Mouse (Mus musculus): ENCODE data around the gene Gm10382. TPM values are rescaled to one million over a fixed set of nuclear protein-coding genes. Genes with fewer than 3 reads are reported as not detected.

The Gm10382 gene
- polyA plus RNA-seq, 1 experiment from 2014 or later, result 4.1 TPM

DNA sequence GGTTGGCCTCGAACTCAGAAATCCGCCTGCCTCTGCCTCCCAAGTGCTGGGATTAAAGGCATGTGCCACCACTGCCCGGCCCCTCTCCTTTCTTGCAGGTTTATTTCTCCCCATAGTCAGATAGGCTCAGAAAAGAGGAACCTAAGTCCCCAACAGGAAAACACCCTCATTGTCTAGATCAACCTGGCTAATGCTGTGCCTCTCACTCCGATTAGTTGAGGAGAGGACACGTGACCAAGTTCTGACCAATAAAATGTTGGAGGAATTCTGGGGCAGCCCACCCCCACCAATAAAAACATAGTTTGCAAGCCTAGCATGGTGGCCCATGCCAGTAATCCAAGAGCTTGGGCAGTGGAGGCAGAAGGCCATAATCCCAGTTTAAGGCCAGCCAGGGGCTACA, 37.2 kb upstream of the Gm10382 start:
- ATAC-seq, result no peak
- DNase-seq (ENCODE audit: low read depth, low spot score), result no peak
- POLR2A ChIA-PET, result no interaction called here
- no peak for TF ChIP-seq CTCF (IDR thresholded peaks at IDR 0.05)
- CTCF ChIA-PET, result interaction anchor here (0.9 to 4.8 kb wide), 4 partner anchors 10 to 81 kb away, joined by 3 to 46 read pairs (median 4); no protein-coding TSS in a partner anchor
- H3K27me3 ChIP-seq, result no peaks in the 10 kb centered on the region
- in situ Hi-C loops (cut with MboI; ENCODE audit: low pct_unique_long_range_greater_than_20kb), result loop anchor here (5.0 kb wide), 2 partner anchors 80 to 440 kb away; no protein-coding TSS in a partner anchor

DNA sequence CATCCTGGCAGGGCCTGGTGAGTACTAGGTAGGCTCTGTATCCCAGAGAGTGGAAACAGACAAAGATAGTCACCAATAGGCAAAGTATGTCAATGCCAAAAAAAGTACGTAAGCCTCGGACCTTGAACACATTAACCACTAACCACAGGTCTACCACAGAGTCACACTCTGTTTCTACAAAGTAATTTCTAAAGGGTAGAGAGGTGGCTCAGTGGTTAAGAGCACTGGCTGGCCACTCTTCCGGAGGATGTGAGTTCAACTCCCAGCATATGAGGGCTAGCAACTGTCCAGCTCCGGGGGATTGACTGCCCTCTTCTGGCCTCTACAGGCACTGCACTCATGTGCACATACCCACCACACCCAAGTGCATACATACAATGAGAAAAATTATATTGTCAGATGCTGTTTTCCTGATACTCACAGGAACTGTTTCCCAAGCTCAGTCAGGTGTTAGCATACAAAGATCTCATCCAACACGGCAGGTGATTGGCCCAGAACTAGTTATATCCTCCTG, 36.3 kb upstream of the Gm10382 start:
- CTCF ChIA-PET, result interaction anchor here (0.9 to 1.2 kb wide), 3 partner anchors 15 to 82 kb away, joined by 3 to 5 read pairs (median 4); no protein-coding TSS in a partner anchor
- no peaks in the 10 kb centered on the region for H3K27me3 ChIP-seq
- no peak for TF ChIP-seq CTCF (IDR thresholded peaks at IDR 0.05)
- in situ Hi-C loops (cut with MboI; ENCODE audit: low pct_unique_long_range_greater_than_20kb), result loop anchor here (5.0 kb wide), 2 partner anchors 81 to 441 kb away; no protein-coding TSS in a partner anchor
- DNase-seq (ENCODE audit: low read depth, low spot score) (no peak), ATAC-seq (no peak)
- POLR2A ChIA-PET, result no interaction called here

DNA sequence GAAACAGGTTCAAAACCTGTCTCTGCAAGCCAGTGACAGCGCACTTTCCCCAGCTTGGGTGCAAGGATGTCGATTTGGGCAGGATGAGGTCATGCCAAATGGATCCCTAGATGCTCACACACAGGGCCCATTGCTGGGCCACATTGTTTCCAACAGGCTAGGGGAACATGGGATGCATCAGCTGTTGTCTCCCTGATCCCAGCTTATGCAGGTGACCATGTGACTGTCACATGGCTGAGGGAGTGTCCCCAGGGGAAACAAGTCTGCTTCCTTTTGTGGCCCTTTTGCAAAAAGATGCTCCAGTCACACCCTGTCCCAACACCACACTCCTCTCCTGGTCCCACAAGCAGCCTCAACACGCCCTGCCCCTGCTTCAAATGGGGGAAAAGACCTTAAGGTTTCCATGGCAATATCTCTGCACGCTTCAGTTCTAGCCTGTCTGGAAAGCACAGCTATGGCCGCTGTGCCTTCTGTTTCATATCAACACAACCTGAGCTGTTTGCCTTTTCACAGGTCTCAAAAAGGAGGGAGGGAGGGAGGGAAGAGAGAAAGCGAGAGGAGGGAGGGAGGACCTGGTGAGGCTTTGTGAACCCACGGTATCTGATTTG, 34.1 kb upstream of the Gm10382 start:
- no peak for TF ChIP-seq CTCF (IDR thresholded peaks at IDR 0.05)
- ChIA-PET POLR2A (no interaction called here), CTCF (no interaction called here)
- DNase-seq (ENCODE audit: low read depth, low spot score), result no peak
- no peak for ATAC-seq
- no peaks in the 10 kb centered on the region for H3K27me3 ChIP-seq
- in situ Hi-C loops (cut with MboI; ENCODE audit: low pct_unique_long_range_greater_than_20kb), result loop anchor here (5.0 kb wide), 2 partner anchors 83 to 443 kb away; no protein-coding TSS in a partner anchor

DNA sequence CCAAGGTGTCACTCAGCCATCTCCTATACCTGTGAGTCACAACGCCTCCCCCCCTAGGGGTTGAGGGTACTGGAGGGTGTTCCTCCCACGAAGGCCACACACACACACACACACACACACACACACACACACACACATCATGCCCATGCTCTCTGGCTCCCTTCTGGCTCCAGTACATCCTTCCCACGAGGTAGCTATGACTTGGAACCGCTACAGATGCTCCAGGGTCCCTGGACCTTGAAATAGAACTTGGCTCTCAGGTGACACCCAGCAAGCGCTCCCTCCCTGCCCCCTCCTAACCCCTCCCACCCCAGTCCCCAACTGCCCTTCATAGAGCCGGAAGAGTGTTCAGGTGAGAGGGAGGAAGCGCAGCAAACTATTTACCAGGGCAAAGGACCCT, 33.5 kb upstream of the Gm10382 start:
- no peak for TF ChIP-seq CTCF (IDR thresholded peaks at IDR 0.05)
- no peak for ATAC-seq
- in situ Hi-C loops (cut with MboI; ENCODE audit: low pct_unique_long_range_greater_than_20kb), result no loop called here
- CTCF ChIA-PET, result no interaction called here
- DNase-seq (ENCODE audit: low read depth, low spot score), result no peak
- POLR2A ChIA-PET, result no interaction called here
- H3K27me3 ChIP-seq, result no peaks in the 10 kb centered on the region

DNA sequence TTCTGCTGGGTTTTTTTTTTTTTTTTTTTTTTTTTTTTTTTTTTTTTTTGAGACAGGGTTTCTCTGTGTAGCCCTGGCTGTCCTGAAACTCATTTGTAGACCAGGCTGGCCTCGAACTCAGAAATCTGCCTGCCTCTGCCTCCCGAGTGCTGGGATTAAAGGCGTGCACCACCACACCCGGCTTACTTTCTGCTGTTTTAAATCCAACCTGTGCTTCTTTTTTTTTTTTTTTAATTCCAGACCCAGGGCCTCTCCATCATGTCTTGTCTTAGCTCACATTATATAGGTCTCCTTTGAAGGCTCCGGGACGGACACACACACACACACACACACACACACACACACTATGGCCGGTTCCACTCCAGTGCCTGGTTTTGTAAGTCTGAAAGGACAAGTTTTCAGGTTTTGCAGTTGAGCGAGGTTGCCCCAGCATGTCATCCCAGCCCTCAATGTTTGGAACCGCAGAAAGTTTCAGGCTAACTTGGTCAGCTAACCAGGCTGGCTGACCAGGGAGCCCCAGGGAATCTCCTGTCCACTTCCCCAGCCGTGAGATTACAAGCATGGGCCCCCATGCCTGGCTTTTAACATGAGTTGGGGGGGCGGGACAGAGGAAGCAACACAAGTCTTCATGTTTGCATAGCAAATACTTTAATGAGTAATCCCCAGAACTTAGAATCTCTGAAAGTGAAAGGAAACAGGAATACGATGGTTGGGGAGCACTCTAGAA, 31.4 kb upstream of the Gm10382 start:
- in situ Hi-C loops (cut with MboI; ENCODE audit: low pct_unique_long_range_greater_than_20kb), result no loop called here
- DNase-seq (ENCODE audit: low read depth, low spot score), result no peak
- ATAC-seq, result no peak
- CTCF ChIA-PET, result interaction anchor here (1.5 kb wide), 1 partner anchor 8 kb away, joined by 3 read pairs; no protein-coding TSS in a partner anchor
- no peaks in the 10 kb centered on the region for H3K27me3 ChIP-seq
- POLR2A ChIA-PET, result interaction anchor here (0.5 kb wide), 1 partner anchor 14 kb away, joined by 3 read pairs; no protein-coding TSS in a partner anchor
- TF ChIP-seq CTCF (IDR thresholded peaks at IDR 0.05), result no peak

DNA sequence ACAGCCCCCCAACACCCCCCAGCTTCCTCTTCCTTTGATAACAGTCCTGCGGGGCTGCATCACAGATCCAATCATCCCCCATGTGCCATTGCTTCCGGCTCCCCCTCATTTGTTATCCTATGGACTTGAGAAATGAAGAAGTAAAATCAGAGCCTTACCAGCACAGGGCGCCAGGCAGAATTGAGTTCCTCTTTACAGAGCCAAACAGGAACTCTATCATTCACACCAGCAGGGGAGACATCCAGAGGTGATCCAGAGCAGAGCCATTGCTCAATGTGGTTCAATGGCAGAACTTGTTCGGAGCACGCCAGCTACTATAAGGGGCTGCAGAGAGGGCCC, 30.9 kb upstream of the Gm10382 start:
- DNase-seq (ENCODE audit: low read depth, low spot score), result no peak
- in situ Hi-C loops (cut with MboI; ENCODE audit: low pct_unique_long_range_greater_than_20kb), result no loop called here
- ATAC-seq, result no peak
- ChIA-PET POLR2A (interaction anchor here (0.5 kb wide), 1 partner anchor 14 kb away, joined by 3 read pairs; no protein-coding TSS in a partner anchor), CTCF (interaction anchor here (1.5 kb wide), 1 partner anchor 9 kb away, joined by 3 read pairs; no protein-coding TSS in a partner anchor)
- TF ChIP-seq CTCF (IDR thresholded peaks at IDR 0.05), result no peak
- H3K27me3 ChIP-seq, result no peaks in the 10 kb centered on the region

DNA sequence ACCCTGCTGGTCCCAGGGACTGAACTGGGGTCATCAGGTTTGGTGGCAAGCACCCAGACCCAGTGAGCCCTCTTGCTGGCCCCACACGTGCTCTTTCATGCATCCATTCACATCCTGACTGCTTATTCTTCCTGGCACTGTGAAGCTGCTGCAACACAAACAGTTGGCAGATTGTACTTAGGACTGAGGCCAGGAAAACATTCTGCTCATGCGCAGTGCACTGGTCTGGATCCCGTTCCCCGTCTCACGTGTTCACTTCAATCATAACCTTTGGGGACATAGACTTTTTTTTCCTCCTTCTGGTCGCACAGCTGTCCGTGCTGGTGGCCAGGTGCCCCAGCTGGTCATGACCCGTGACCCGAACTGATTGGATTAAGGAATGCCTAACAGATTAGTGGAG, 28.6 kb upstream of the Gm10382 start:
- DNase-seq (ENCODE audit: low read depth, low spot score), result no peak
- TF ChIP-seq CTCF (IDR thresholded peaks at IDR 0.05), result no peak
- ATAC-seq, result no peak
- no peaks in the 10 kb centered on the region for H3K27me3 ChIP-seq
- CTCF ChIA-PET, result no interaction called here
- in situ Hi-C loops (cut with MboI; ENCODE audit: low pct_unique_long_range_greater_than_20kb), result no loop called here
- POLR2A ChIA-PET, result no interaction called here

DNA sequence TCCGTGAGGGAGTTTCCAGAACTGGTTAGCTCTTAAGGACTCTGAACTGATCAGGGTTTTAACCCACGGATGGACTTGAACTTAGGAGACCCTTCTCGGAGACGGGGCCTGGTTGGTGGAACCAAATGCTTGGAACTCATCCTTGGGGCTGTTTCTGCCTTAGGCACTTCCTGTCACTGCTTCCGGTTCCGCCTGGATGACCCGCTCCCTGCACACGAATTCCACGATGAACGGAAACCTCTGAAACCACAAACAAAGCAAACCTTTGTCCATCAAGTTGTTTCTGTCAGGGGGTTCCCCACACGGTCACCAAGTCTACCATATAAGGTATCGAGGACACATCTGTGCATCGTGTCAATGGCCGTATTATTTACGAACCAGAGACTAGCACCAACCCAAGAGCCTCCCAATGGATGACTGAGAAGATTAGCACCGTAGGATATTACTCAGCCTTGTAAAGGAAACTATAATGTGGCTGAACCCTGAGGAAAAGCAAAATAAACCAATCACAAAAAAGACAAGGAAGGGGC, 28.1 kb upstream of the Gm10382 start:
- TF ChIP-seq CTCF (IDR thresholded peaks at IDR 0.05), result no peak
- DNase-seq (ENCODE audit: low read depth, low spot score), result no peak
- no peaks in the 10 kb centered on the region for H3K27me3 ChIP-seq
- CTCF ChIA-PET, result no interaction called here
- in situ Hi-C loops (cut with MboI; ENCODE audit: low pct_unique_long_range_greater_than_20kb), result no loop called here
- ATAC-seq, result no peak
- POLR2A ChIA-PET, result no interaction called here

DNA sequence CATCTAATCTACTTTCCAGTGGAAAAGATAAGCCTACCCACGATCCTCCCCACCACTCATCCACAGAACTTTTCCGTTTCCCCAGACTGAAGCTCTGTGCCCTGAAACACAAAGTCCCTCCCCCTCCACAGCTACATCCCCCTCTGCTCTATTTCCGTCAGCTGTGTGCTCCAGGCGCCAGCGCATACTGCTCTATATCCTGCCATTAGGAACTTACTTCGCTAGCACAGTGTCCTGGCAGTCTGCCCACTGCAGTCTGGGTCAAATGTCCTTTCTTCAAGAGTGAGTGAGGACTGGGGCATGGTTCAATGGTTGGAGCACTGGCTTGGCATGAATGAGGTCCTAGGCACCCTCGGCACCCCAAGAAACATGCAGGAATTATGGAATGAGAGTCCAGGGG, 25.2 kb upstream of the Gm10382 start:
- ChIA-PET CTCF (interaction anchor here (1.0 kb wide), 1 partner anchor 93 kb away, joined by 3 read pairs; no protein-coding TSS in a partner anchor), POLR2A (no interaction called here)
- no peak for TF ChIP-seq CTCF (IDR thresholded peaks at IDR 0.05)
- DNase-seq (ENCODE audit: low read depth, low spot score), result no peak
- in situ Hi-C loops (cut with MboI; ENCODE audit: low pct_unique_long_range_greater_than_20kb), result no loop called here
- no peaks in the 10 kb centered on the region for H3K27me3 ChIP-seq
- ATAC-seq, result no peak

DNA sequence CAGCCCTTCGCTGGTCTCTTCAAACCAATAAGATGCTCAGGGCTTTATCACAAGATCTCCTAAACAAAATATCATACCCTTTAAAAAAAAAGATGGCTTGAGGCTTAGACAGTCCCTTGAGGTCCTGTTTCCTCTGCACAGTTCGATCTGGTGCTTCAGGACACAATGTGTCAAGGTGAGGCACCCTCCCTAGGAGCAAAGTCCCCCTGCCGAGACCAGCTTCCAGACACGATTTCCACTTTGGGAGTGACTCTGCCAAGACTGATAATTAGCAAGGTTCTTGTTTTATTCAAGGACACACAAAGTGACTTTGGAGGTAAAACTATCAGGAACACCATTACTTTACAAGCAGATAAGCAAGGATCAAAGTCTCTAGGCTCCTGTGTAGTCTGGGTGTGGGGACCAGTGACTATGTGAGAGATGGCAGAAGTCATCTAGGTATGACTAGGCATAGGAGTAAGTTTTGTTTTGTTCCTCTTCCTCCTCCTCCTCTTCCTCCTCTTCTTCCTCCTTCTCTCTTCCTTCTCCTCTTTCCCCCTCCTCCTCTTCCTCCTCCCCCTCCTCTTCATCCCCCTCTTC, 24.2 kb upstream of the Gm10382 start:
- ChIA-PET CTCF (no interaction called here), POLR2A (interaction anchor here (0.6 kb wide), 1 partner anchor 16 kb away, joined by 4 read pairs; no protein-coding TSS in a partner anchor)
- TF ChIP-seq CTCF (IDR thresholded peaks at IDR 0.05), result no peak
- no peak for DNase-seq (ENCODE audit: low read depth, low spot score)
- no peaks in the 10 kb centered on the region for H3K27me3 ChIP-seq
- no peak for ATAC-seq
- in situ Hi-C loops (cut with MboI; ENCODE audit: low pct_unique_long_range_greater_than_20kb), result no loop called here
